Mouse (Mus musculus) liver, embryonic 11.5 days (tissue): ENCODE data around the gene Ash1l. TPM values are rescaled to one million over a fixed set of nuclear protein-coding genes. Genes with fewer than 3 reads are reported as not detected.

Experiments used
- ATAC-seq: fragments of 200-750 bp; cut with Nextera tagmentation; replicated peaks from 2 replicates; pipeline ENCODE4 v1.8.0; 2017; ENCODE audit warnings: moderate number of reproducible peaks, mild to moderate bottlenecking, moderate TSS enrichment, moderate library complexity; ENCODE audit not compliant: low FRiP score
- DNase-seq: peaks from one replicate; pipeline ENCODE4 v3.0.0-alpha.2; 2017; ENCODE audit warnings: low spot score
- H3K27ac ChIP-seq: fragments of 300-500 bp; sonication (generic); 2 replicates; pipeline ENCODE4 v1.5.1; 2014; ENCODE audit warnings: mild to moderate bottlenecking, low read depth, low read length, control low read depth
- H3K27me3 ChIP-seq: fragments of 300-500 bp; sonication (generic); replicated peaks from 2 replicates; pipeline ENCODE4 v1.6.1; 2014; ENCODE audit warnings: low read length, mixed read lengths; ENCODE audit not compliant: control insufficient read depth, insufficient read depth
- H3K36me3 ChIP-seq: fragments of 300-500 bp; sonication (generic); 2 replicates; pipeline ENCODE4 v1.6.1; 2014; ENCODE audit warnings: mild to moderate bottlenecking, low read length, moderate library complexity, mixed read lengths; ENCODE audit not compliant: control insufficient read depth, insufficient read depth
- H3K4me1 ChIP-seq: fragments of 300-500 bp; sonication (generic); replicated peaks from 2 replicates; pipeline ENCODE4 v1.6.1; 2014; ENCODE audit warnings: low read length, mixed read lengths; ENCODE audit not compliant: control insufficient read depth, insufficient read depth
- H3K4me2 ChIP-seq: fragments of 300-500 bp; sonication (generic); 2 replicates; pipeline ENCODE4 v1.6.1; 2014; ENCODE audit warnings: mild to moderate bottlenecking, control low read depth, moderate library complexity
- H3K4me3 ChIP-seq: fragments of 300-500 bp; sonication (generic); 2 replicates; pipeline ENCODE4 v1.5.1; 2014; ENCODE audit warnings: low read depth, low read length, control low read depth
- H3K9ac ChIP-seq: fragments of 300-500 bp; sonication (generic); 2 replicates; pipeline ENCODE4 v1.6.1; 2014; ENCODE audit warnings: low read depth, low read length, control low read depth
- H3K9me3 ChIP-seq: fragments of 300-500 bp; sonication (generic); 2 replicates; pipeline ENCODE4 v1.6.1; 2016; ENCODE audit warnings: low read length, inconsistent platforms, mixed read lengths; ENCODE audit not compliant: control insufficient read depth
- WGBS: fragments of 180-500 bp; shearing (Covaris S2); extraction: QIAGEN DNeasy Blood & Tissue Kit; methylation state at CpG from one replicate; pipeline ENCODE4 v1.1.7; 2014; 5-methylcytosine and 5-hydroxymethylcytosine counted together
- polyA plus RNA-seq: library from polyadenylated mRNA; unstranded; fragments of >200 nt; fragmentation: Nextera tagmentation; extraction: Ambion mirVana; gene quantifications from 2 replicates; pipeline ENCODE4 v1.2.1, GENCODE M21; 2014

Ash1l gene
- polyA plus RNA-seq, 1 experiment from 2014 or later = 13.4 TPM

- peaks cover 35% of the 10 kb centered on the region for H3K4me1 ChIP-seq
- H3K4me3 ChIP-seq = peak overlapping the region; percentile 73
- peak overlapping the region; percentile 100 for H3K4me2 ChIP-seq
- H3K27me3 ChIP-seq = peaks cover 22% of the 10 kb centered on the region
- DNase-seq (no peak), ATAC-seq (no peak)
- no peak overlapping the region for H3K27ac ChIP-seq
- H3K36me3 ChIP-seq = peaks cover 13% of the 10 kb centered on the region
- H3K9ac ChIP-seq = peak overlapping the region; percentile 65
- 14% methylated on average over 20 of the region's 20 CpGs for WGBS
- H3K9me3 ChIP-seq = no peaks in the 10 kb centered on the region
These were observed 141.5 kb downstream of the Ash1l start for GRCm38 (mm10) chr3:89091811-89092508.

GRCm38 (mm10) chr3:89092509-89093090 is 142.2 kb downstream of the Ash1l start:
- ATAC-seq (no peak), DNase-seq (no peak)
- Histone ChIP-seq H3K36me3 (peaks cover 17% of the 10 kb centered on the region; the same call in 1 of the 2 replicates), H3K4me2 (peak overlapping the region; percentile 59), H3K27ac (no peak overlapping the region), H3K4me1 (peaks cover 34% of the 10 kb centered on the region), H3K9ac (peak overlapping the region; percentile 39), H3K9me3 (no peaks in the 10 kb centered on the region), H3K4me3 (peak overlapping the region; percentile 73), H3K27me3 (peaks cover 22% of the 10 kb centered on the region)
- 26% methylated on average over 11 of the region's 11 CpGs for WGBS

GRCm38 (mm10) chr3:89093175-89093574 is 142.8 kb downstream of the Ash1l start, which contains the start of gene Rusc1:
TSS of gene Rusc1 (minus strand) at chr3:89093311.
- peak; percentile 52 for ATAC-seq
- 4% methylated on average over 18 of the region's 18 CpGs for WGBS
- H3K9ac ChIP-seq = peak within 1 kb of the TSS; percentile 39

GRCm38 (mm10) chr3:89094021-89094420 is 143.6 kb downstream of the Ash1l start:
- ATAC-seq (no peak), DNase-seq (no peak)
- Histone ChIP-seq H3K4me2 (no peak overlapping the region), H3K27me3 (peaks cover 22% of the 10 kb centered on the region), H3K4me3 (no peak overlapping the region), H3K36me3 (peaks cover 25% of the 10 kb centered on the region; the same call in 1 of the 2 replicates), H3K9me3 (no peaks in the 10 kb centered on the region), H3K9ac (no peak overlapping the region), H3K4me1 (peaks cover 23% of the 10 kb centered on the region), H3K27ac (no peak overlapping the region)
- WGBS = 84% methylated on average over 10 of the region's 10 CpGs

More at GRCm38 (mm10) chr3:89093175-89093574, 142.8 kb downstream of the Ash1l start, which contains the start of gene Rusc1:
- H3K36me3 ChIP-seq = peaks cover 20% of the 10 kb centered on the region; the same call in 1 of the 2 replicates
- no peaks in the 10 kb centered on the region for H3K9me3 ChIP-seq
- peak within 1 kb of the TSS; percentile 100 for H3K4me2 ChIP-seq
- peaks cover 22% of the 10 kb centered on the region for H3K27me3 ChIP-seq
- peak; percentile 77 for DNase-seq
- H3K4me3 ChIP-seq = peak within 1 kb of the TSS; percentile 73
- no peak within 1 kb of the TSS for H3K27ac ChIP-seq
- H3K4me1 ChIP-seq = peaks cover 30% of the 10 kb centered on the region

GRCm38 (mm10) chr3:89100811-89101210 is 150.4 kb downstream of the Ash1l start, which contains the start of gene Gm43738:
TSS of gene Gm43738 (minus strand) at chr3:89101099.
- ATAC-seq (no peak), DNase-seq (no peak)
- Histone ChIP-seq H3K4me2 (peak within 1 kb of the TSS; percentile 94), H3K4me1 (peaks cover 18% of the 10 kb centered on the region), H3K9ac (peak within 1 kb of the TSS; percentile 80), H3K36me3 (peaks cover 26% of the 10 kb centered on the region; the same call in 1 of the 2 replicates), H3K27ac (peak within 1 kb of the TSS; percentile 78), H3K4me3 (peak within 1 kb of the TSS; percentile 72), H3K27me3 (no peaks in the 10 kb centered on the region), H3K9me3 (no peaks in the 10 kb centered on the region)
- WGBS = 47% methylated on average over 7 of the region's 7 CpGs

- Histone ChIP-seq H3K27ac (peak overlapping the region; percentile 69), H3K4me3 (peak overlapping the region; percentile 72), H3K36me3 (peaks cover 22% of the 10 kb centered on the region; the same call in 1 of the 2 replicates), H3K4me1 (peaks cover 18% of the 10 kb centered on the region), H3K9me3 (no peaks in the 10 kb centered on the region), H3K27me3 (no peaks in the 10 kb centered on the region), H3K9ac (peak overlapping the region; percentile 80), H3K4me2 (peak overlapping the region; percentile 94)
- DNase-seq (no peak), ATAC-seq (peak; percentile 34)
- WGBS = under 1% methylated on average over 19 of the region's 19 CpGs
These were observed 151.0 kb downstream of the Ash1l start for GRCm38 (mm10) chr3:89101459-89101811.

- Histone ChIP-seq H3K4me1 (peaks cover 18% of the 10 kb centered on the region), H3K27ac (peak within 1 kb of the TSS; percentile 78)
- WGBS = under 1% methylated on average over 26 of the region's 26 CpGs
These were observed 151.5 kb downstream of the Ash1l start, which contains the start of gene Fdps for GRCm38 (mm10) chr3:89101812-89102494. TSS of gene Fdps (minus strand) at chr3:89101959.

GRCm38 (mm10) chr3:89102495-89103290 is 152.3 kb downstream of the Ash1l start:
- WGBS = 56% methylated on average over 12 of the region's 12 CpGs

More at GRCm38 (mm10) chr3:89101812-89102494, 151.5 kb downstream of the Ash1l start, which contains the start of gene Fdps:
- Histone ChIP-seq H3K9ac (peak within 1 kb of the TSS; percentile 80), H3K27me3 (no peaks in the 10 kb centered on the region), H3K4me3 (peak within 1 kb of the TSS; percentile 72), H3K9me3 (no peaks in the 10 kb centered on the region), H3K36me3 (peaks cover 18% of the 10 kb centered on the region; the same call in 1 of the 2 replicates), H3K4me2 (peak within 1 kb of the TSS; percentile 94)
- ATAC-seq (peak; percentile 99), DNase-seq (peak; percentile 86)

More at GRCm38 (mm10) chr3:89102495-89103290, 152.3 kb downstream of the Ash1l start:
- Histone ChIP-seq H3K4me2 (peak overlapping the region; percentile 94), H3K9ac (peak overlapping the region; percentile 57), H3K4me1 (peaks cover 18% of the 10 kb centered on the region), H3K27me3 (no peaks in the 10 kb centered on the region), H3K4me3 (peak overlapping the region; percentile 72), H3K9me3 (no peaks in the 10 kb centered on the region), H3K27ac (peak overlapping the region; percentile 78), H3K36me3 (peaks cover 14% of the 10 kb centered on the region; the same call in 1 of the 2 replicates)
- DNase-seq (no peak), ATAC-seq (no peak)
